Mouse (Mus musculus) stomach, postnatal 0 days (tissue): ENCODE data around the gene Hsf4. TPM values are rescaled to one million over a fixed set of nuclear protein-coding genes. Genes with fewer than 3 reads are reported as not detected.

Experiments
- ATAC-seq: fragments of 200-750 bp; cut with Nextera tagmentation; 2 replicates; pipeline ENCODE4 v1.8.0; 2017; ENCODE audit not compliant: low FRiP score, low TSS enrichment
- DNase-seq: peaks from one replicate; pipeline ENCODE4 v3.0.0-alpha.2; 2016; ENCODE audit warnings: low spot score
- H3K27ac ChIP-seq: fragments of 300-500 bp; sonication (generic); replicated peaks from 2 replicates; pipeline ENCODE4 v1.5.1; 2014; ENCODE audit warnings: mild to moderate bottlenecking, control low read depth
- H3K27me3 ChIP-seq: fragments of 300-500 bp; sonication (generic); 2 replicates; pipeline ENCODE4 v1.6.1; 2014; ENCODE audit warnings: low read length; ENCODE audit not compliant: control insufficient read depth, insufficient read depth
- H3K36me3 ChIP-seq: fragments of 300-500 bp; sonication (generic); 2 replicates; pipeline ENCODE4 v1.6.1; 2014; ENCODE audit warnings: low read length, mixed read lengths; ENCODE audit not compliant: control insufficient read depth, insufficient read depth
- H3K4me1 ChIP-seq: fragments of 300-500 bp; sonication (generic); replicated peaks from 2 replicates; pipeline ENCODE4 v1.6.1; 2014; ENCODE audit warnings: antibody characterized with exemption; ENCODE audit not compliant: control insufficient read depth, insufficient read depth
- H3K4me2 ChIP-seq: fragments of 300-500 bp; sonication (generic); replicated peaks from 2 replicates; pipeline ENCODE4 v1.6.1; 2014; ENCODE audit warnings: low read depth, mild to moderate bottlenecking, control low read depth, moderate library complexity
- H3K4me3 ChIP-seq: fragments of 300-500 bp; sonication (generic); 2 replicates; pipeline ENCODE4 v1.5.1; 2014; ENCODE audit warnings: low read depth, low read length, control low read depth
- H3K9ac ChIP-seq: fragments of 300-500 bp; sonication (generic); 2 replicates; pipeline ENCODE4 v1.6.1; 2014; ENCODE audit warnings: mild to moderate bottlenecking, low read length, control low read depth, mixed read lengths
- H3K9me3 ChIP-seq: fragments of 300-500 bp; sonication (generic); 2 replicates; pipeline ENCODE4 v1.6.1; 2016; ENCODE audit warnings: low read length; ENCODE audit not compliant: control insufficient read depth
- CTCF ChIP-seq: IDR thresholded peaks from 2 replicates; pipeline ENCODE4 v1.5.1; 2016; ENCODE audit warnings: antibody characterized with exemption, low read depth, mild to moderate bottlenecking, moderate library complexity
- EP300 ChIP-seq: optimal IDR thresholded peaks from 2 replicates; pipeline ENCODE3; 2016; ENCODE audit warnings: antibody characterized with exemption
- WGBS: fragments of 180-500 bp; shearing (Covaris S2); extraction: QIAGEN DNeasy Blood & Tissue Kit; methylation state at CpG from one replicate; pipeline ENCODE4 v1.1.7; 2014; 5-methylcytosine and 5-hydroxymethylcytosine counted together
- polyA plus RNA-seq: library from polyadenylated mRNA; unstranded; fragments of >200 nt; fragmentation: Nextera tagmentation; extraction: Ambion mirVana; gene quantifications from 2 replicates; pipeline ENCODE4 v1.2.1, GENCODE M21; 2015

Hsf4 gene
- polyA plus RNA-seq, 1 experiment from 2014 or later: 0.34 TPM

- no peaks in the 10 kb centered on the region for H3K9me3 ChIP-seq
- H3K4me2 ChIP-seq: no peak overlapping the region
- no peaks in the 10 kb centered on the region for H3K27me3 ChIP-seq
- H3K27ac ChIP-seq: no peak overlapping the region
- H3K36me3 ChIP-seq: peaks cover 23% of the 10 kb centered on the region
- 70% methylated on average over 7 of the region's 8 CpGs for WGBS
- H3K9ac ChIP-seq: no peak overlapping the region
- ATAC-seq (no peak), DNase-seq (no peak)
- H3K4me1 ChIP-seq: peaks cover 12% of the 10 kb centered on the region
- no peak for TF ChIP-seq EP300
- TF ChIP-seq CTCF: no peak
- H3K4me3 ChIP-seq: no peak overlapping the region
Measured at GRCm38 (mm10) chr8:105303396-105303795, 33.8 kb downstream of the Hsf4 start.

- H3K27me3 ChIP-seq: no peaks in the 10 kb centered on the region
- H3K9me3 ChIP-seq: no peaks in the 10 kb centered on the region
- peaks cover 21% of the 10 kb centered on the region for H3K36me3 ChIP-seq
- TF ChIP-seq CTCF (no peak), EP300 (no peak)
- no peak overlapping the region for H3K9ac ChIP-seq
- peaks cover 7% of the 10 kb centered on the region for H3K4me1 ChIP-seq
- 72% methylated on average over 9 of the region's 9 CpGs for WGBS
- no peak for DNase-seq
- no peak overlapping the region for H3K4me2 ChIP-seq
- no peak overlapping the region for H3K4me3 ChIP-seq
- no peak overlapping the region for H3K27ac ChIP-seq
- no peak for ATAC-seq
Measured at GRCm38 (mm10) chr8:105303874-105304273, 34.3 kb downstream of the Hsf4 start.

GRCm38 (mm10) chr8:105304325-105305210, 35.0 kb downstream of the Hsf4 start:
- Histone ChIP-seq H3K4me2 (peak overlapping the region; percentile 20; the same call in 1 of the 2 replicates), H3K36me3 (peaks cover 21% of the 10 kb centered on the region), H3K4me1 (peaks cover 7% of the 10 kb centered on the region; the same call in 1 of the 2 replicates), H3K9me3 (no peaks in the 10 kb centered on the region), H3K4me3 (no peak overlapping the region), H3K27ac (peak overlapping the region; percentile 92), H3K27me3 (no peaks in the 10 kb centered on the region), H3K9ac (no peak overlapping the region)
- ATAC-seq: peak; percentile 4; the same call in 1 of the 2 replicates
- DNase-seq: no peak
- TF ChIP-seq EP300: no peak
- TF ChIP-seq CTCF: no peak
- 40% methylated on average over 9 of the region's 9 CpGs for WGBS

- Histone ChIP-seq H3K4me2 (peak within 1 kb of the TSS; percentile 74), H3K27ac (peak within 1 kb of the TSS; percentile 92), H3K27me3 (no peaks in the 10 kb centered on the region), H3K4me1 (peaks cover 7% of the 10 kb centered on the region; the same call in 1 of the 2 replicates), H3K9me3 (no peaks in the 10 kb centered on the region), H3K4me3 (peak within 1 kb of the TSS; percentile 47), H3K36me3 (peaks cover 18% of the 10 kb centered on the region), H3K9ac (peak within 1 kb of the TSS; percentile 67)
- TF ChIP-seq CTCF: peak; percentile 41
- no peak for TF ChIP-seq EP300
- DNase-seq: peak; percentile 96
- ATAC-seq: peak; percentile 94
- WGBS: 4% methylated on average over 29 of the region's 30 CpGs
Measured at GRCm38 (mm10) chr8:105305211-105306145, 35.9 kb downstream of the Hsf4 start, which contains the start of gene Elmo3. Elmo3 (plus strand) TSS chr8:105305601.

- Histone ChIP-seq H3K9ac (peak overlapping the region; percentile 67), H3K4me1 (peaks cover 7% of the 10 kb centered on the region; the same call in 1 of the 2 replicates), H3K4me3 (peak overlapping the region; percentile 47), H3K27me3 (no peaks in the 10 kb centered on the region), H3K4me2 (peak overlapping the region; percentile 74), H3K9me3 (no peaks in the 10 kb centered on the region), H3K27ac (peak overlapping the region; percentile 92), H3K36me3 (peaks cover 15% of the 10 kb centered on the region)
- TF ChIP-seq EP300 (no peak), CTCF (peak; percentile 27; the same call in 1 of the 2 replicates)
- DNase-seq (no peak), ATAC-seq (peak; percentile 13)
- 28% methylated on average over 5 of the region's 5 CpGs for WGBS
Measured at GRCm38 (mm10) chr8:105306146-105306691, 36.6 kb downstream of the Hsf4 start.
